Mouse (Mus musculus): ENCODE measurements around the gene Rasgef1b. TPM values are rescaled to one million over a fixed set of nuclear protein-coding genes. Genes with fewer than 3 reads are reported as not detected.
A peak's percentile ranks its signal among the peaks of the same experiment; 100 is the strongest.

Gene Rasgef1b
- polyA plus RNA-seq, 1 experiment from 2014 or later: 33.9 TPM

GRCm38 (mm10) chr5:99370636-99371035, 358.2 kb downstream of the Rasgef1b start:
- H3K9me3 ChIP-seq (ENCODE audit: low read length): no peaks in the 10 kb centered on the region
- no peaks in the 10 kb centered on the region for H3K4me1 ChIP-seq (ENCODE audit: insufficient read depth, low read depth, low read length)
- TF ChIP-seq CTCF (IDR thresholded peaks at IDR 0.05) (no peak), EP300 (IDR thresholded peaks at IDR 0.05) (no peak)
- H3K4me3 ChIP-seq (ENCODE audit: low read depth, low read length): no peak overlapping the region
- no peak overlapping the region for H3K4me2 ChIP-seq (replicated peaks; ENCODE audit: low read depth, low read length)
- H3K36me3 ChIP-seq (ENCODE audit: insufficient read depth, low read length): no peaks in the 10 kb centered on the region
- H3K27me3 ChIP-seq (replicated peaks; ENCODE audit: insufficient read depth, low read length): no peaks in the 10 kb centered on the region
- no peak overlapping the region for H3K27ac ChIP-seq (ENCODE audit: low read length)
- WGBS: 38% methylated on average over 5 of the region's 5 CpGs
- H3K9ac ChIP-seq (replicated peaks; ENCODE audit: low read depth): no peak overlapping the region
- no peak for ATAC-seq
- DNase-seq (ENCODE audit: low spot score): no peak

GRCm38 (mm10) chr5:99369256-99369655, 359.6 kb downstream of the Rasgef1b start:
- WGBS: 84% methylated on average over 6 of the region's 6 CpGs
- DNase-seq (ENCODE audit: low spot score): no peak
- Histone ChIP-seq H3K4me1 (ENCODE audit: insufficient read depth, low read depth, low read length) (no peaks in the 10 kb centered on the region), H3K27me3 (replicated peaks; ENCODE audit: insufficient read depth, low read length) (no peaks in the 10 kb centered on the region), H3K9me3 (ENCODE audit: low read length) (no peaks in the 10 kb centered on the region), H3K4me3 (ENCODE audit: low read depth, low read length) (no peak overlapping the region), H3K4me2 (replicated peaks; ENCODE audit: low read depth, low read length) (no peak overlapping the region), H3K9ac (replicated peaks; ENCODE audit: low read depth) (no peak overlapping the region), H3K36me3 (ENCODE audit: insufficient read depth, low read length) (no peaks in the 10 kb centered on the region), H3K27ac (ENCODE audit: low read length) (no peak overlapping the region)
- ATAC-seq: no peak
- TF ChIP-seq EP300 (IDR thresholded peaks at IDR 0.05) (no peak), CTCF (IDR thresholded peaks at IDR 0.05) (no peak)

- no peak for ATAC-seq
- Histone ChIP-seq H3K4me2 (replicated peaks; ENCODE audit: low read depth, low read length) (no peak overlapping the region), H3K27ac (ENCODE audit: low read length) (no peak overlapping the region), H3K9me3 (ENCODE audit: low read length) (no peaks in the 10 kb centered on the region), H3K36me3 (ENCODE audit: insufficient read depth, low read length) (no peaks in the 10 kb centered on the region), H3K27me3 (replicated peaks; ENCODE audit: insufficient read depth, low read length) (no peaks in the 10 kb centered on the region), H3K4me1 (ENCODE audit: insufficient read depth, low read depth, low read length) (no peaks in the 10 kb centered on the region), H3K9ac (replicated peaks; ENCODE audit: low read depth) (no peak overlapping the region), H3K4me3 (ENCODE audit: low read depth, low read length) (no peak overlapping the region)
- no peak for DNase-seq (ENCODE audit: low spot score)
- no peak for TF ChIP-seq CTCF (IDR thresholded peaks at IDR 0.05)
- TF ChIP-seq EP300 (IDR thresholded peaks at IDR 0.05): no peak
- 93% methylated on average over 1 of the region's 1 CpGs for whole genome bisulfite sequencing
These were observed 360.2 kb downstream of the Rasgef1b start for GRCm38 (mm10) chr5:99368615-99369014.

- H3K4me2 ChIP-seq (replicated peaks; ENCODE audit: low read depth, low read length): no peak overlapping the region
- no peak for ATAC-seq
- no peak for DNase-seq (ENCODE audit: low spot score)
These were observed 368.3 kb downstream of the Rasgef1b start for GRCm38 (mm10) chr5:99360531-99360930.

DNA sequence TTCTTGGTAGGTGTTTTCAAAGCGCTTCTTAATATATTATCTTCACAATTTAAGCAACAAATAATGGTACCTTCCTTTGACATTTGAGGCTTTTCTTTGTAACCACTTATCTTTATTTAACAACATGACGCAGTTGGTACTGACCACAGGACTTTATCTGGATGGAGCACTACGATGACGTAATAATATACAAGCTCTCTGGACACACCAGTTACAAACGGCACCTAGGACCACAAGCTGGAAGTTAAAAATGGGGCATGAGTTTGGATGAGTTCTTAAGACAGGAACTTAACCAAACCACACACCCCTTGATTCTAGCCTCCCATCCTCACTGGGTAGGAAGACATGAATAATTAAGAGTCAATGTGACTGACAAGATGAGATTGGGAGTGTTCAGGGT, 369.6 kb downstream of the Rasgef1b start:
- Histone ChIP-seq H3K27me3 (replicated peaks; ENCODE audit: insufficient read depth, low read length) (no peaks in the 10 kb centered on the region), H3K36me3 (ENCODE audit: insufficient read depth, low read length) (no peaks in the 10 kb centered on the region), H3K27ac (ENCODE audit: low read length) (no peak overlapping the region), H3K4me1 (ENCODE audit: insufficient read depth, low read depth, low read length) (0 out of 2 replicates have a peak, but pooled peaks cover 4% of the 10 kb centered on the region), H3K9ac (replicated peaks; ENCODE audit: low read depth) (no peak overlapping the region), H3K9me3 (ENCODE audit: low read length) (no peaks in the 10 kb centered on the region), H3K4me3 (ENCODE audit: low read depth, low read length) (no peak overlapping the region), H3K4me2 (replicated peaks; ENCODE audit: low read depth, low read length) (no peak overlapping the region)
- no peak for TF ChIP-seq EP300 (IDR thresholded peaks at IDR 0.05)
- no peak for TF ChIP-seq CTCF (IDR thresholded peaks at IDR 0.05)
- DNase-seq (ENCODE audit: low spot score): no peak
- ATAC-seq: no peak
- 70% methylated on average over 5 of the region's 5 CpGs for WGBS

More at GRCm38 (mm10) chr5:99360531-99360930, 368.3 kb downstream of the Rasgef1b start:
- H3K27me3 ChIP-seq (replicated peaks; ENCODE audit: insufficient read depth, low read length): no peaks in the 10 kb centered on the region
- WGBS: 46% methylated on average over 3 of the region's 3 CpGs
- no peaks in the 10 kb centered on the region for H3K36me3 ChIP-seq (ENCODE audit: insufficient read depth, low read length)
- no peak overlapping the region for H3K4me3 ChIP-seq (ENCODE audit: low read depth, low read length)
- H3K9me3 ChIP-seq (ENCODE audit: low read length): no peaks in the 10 kb centered on the region
- H3K9ac ChIP-seq (replicated peaks; ENCODE audit: low read depth): no peak overlapping the region
- no peaks in the 10 kb centered on the region for H3K4me1 ChIP-seq (ENCODE audit: insufficient read depth, low read depth, low read length)
- no peak overlapping the region for H3K27ac ChIP-seq (ENCODE audit: low read length)
- no peak for TF ChIP-seq CTCF (IDR thresholded peaks at IDR 0.05)
- TF ChIP-seq EP300 (IDR thresholded peaks at IDR 0.05): no peak

- TF ChIP-seq CTCF (IDR thresholded peaks at IDR 0.05) (no peak), EP300 (IDR thresholded peaks at IDR 0.05) (peak; percentile 88)
- ATAC-seq: peak; percentile 80
- Histone ChIP-seq H3K4me1 (ENCODE audit: insufficient read depth, low read depth, low read length) (0 out of 2 replicates have a peak, but pooled peaks cover 4% of the 10 kb centered on the region), H3K4me2 (replicated peaks; ENCODE audit: low read depth, low read length) (no peak overlapping the region), H3K27me3 (replicated peaks; ENCODE audit: insufficient read depth, low read length) (no peaks in the 10 kb centered on the region), H3K36me3 (ENCODE audit: insufficient read depth, low read length) (no peaks in the 10 kb centered on the region), H3K9ac (replicated peaks; ENCODE audit: low read depth) (no peak overlapping the region), H3K9me3 (ENCODE audit: low read length) (no peaks in the 10 kb centered on the region), H3K27ac (ENCODE audit: low read length) (no peak overlapping the region), H3K4me3 (ENCODE audit: low read depth, low read length) (no peak overlapping the region)
- 22% methylated on average over 5 of the region's 5 CpGs for WGBS
- peak; percentile 71 for DNase-seq (ENCODE audit: low spot score)
These were observed 374.2 kb downstream of the Rasgef1b start for GRCm38 (mm10) chr5:99354640-99355132.

DNA sequence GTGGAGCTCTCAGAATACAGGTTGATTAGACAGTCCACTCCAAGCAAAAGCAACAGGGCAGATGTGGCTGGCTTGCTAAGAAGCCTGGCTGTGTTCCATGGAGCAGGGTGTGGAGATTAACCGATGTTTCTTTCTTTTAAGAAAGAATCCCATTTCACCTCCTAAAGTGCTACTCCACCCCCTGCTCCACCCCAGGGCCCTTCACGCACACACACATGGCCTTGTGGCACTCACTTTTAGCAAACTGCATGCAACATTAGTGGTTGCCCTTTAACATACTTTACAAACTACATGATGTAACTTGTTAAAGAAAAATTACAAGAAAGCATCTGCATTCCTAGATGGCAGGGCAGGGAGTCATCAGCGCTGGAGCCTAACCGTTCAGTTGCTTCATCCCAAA, 378.8 kb downstream of the Rasgef1b start:
- Histone ChIP-seq H3K9ac (replicated peaks; ENCODE audit: low read depth) (no peak overlapping the region), H3K27ac (ENCODE audit: low read length) (no peak overlapping the region), H3K27me3 (replicated peaks; ENCODE audit: insufficient read depth, low read length) (no peaks in the 10 kb centered on the region), H3K4me3 (ENCODE audit: low read depth, low read length) (no peak overlapping the region), H3K4me1 (ENCODE audit: insufficient read depth, low read depth, low read length) (0 out of 2 replicates have a peak, but pooled peaks cover 3% of the 10 kb centered on the region), H3K36me3 (ENCODE audit: insufficient read depth, low read length) (no peaks in the 10 kb centered on the region), H3K4me2 (replicated peaks; ENCODE audit: low read depth, low read length) (no peak overlapping the region), H3K9me3 (ENCODE audit: low read length) (no peaks in the 10 kb centered on the region)
- peak; percentile 70 for ATAC-seq
- WGBS: 55% methylated on average over 4 of the region's 4 CpGs
- peak; percentile 38 for DNase-seq (ENCODE audit: low spot score)
- TF ChIP-seq EP300 (IDR thresholded peaks at IDR 0.05) (no peak), CTCF (IDR thresholded peaks at IDR 0.05) (no peak)

Measured in lung, postnatal 0 days (tissue).